Mouse (Mus musculus): ENCODE results near the gene Mapk9. TPM values are rescaled to one million over a fixed set of nuclear protein-coding genes. Genes with fewer than 3 reads are reported as not detected.

Mapk9 gene
- polyA plus RNA-seq (2021; fragmentation: Nextera tagmentation) = 64.9 and 154 TPM in 2 replicates
- long read RNA-seq, experiment 1, full-length matches to known transcripts = 157 of 312 reads
- long read RNA-seq, experiment 1, partial matches to known transcripts = 119 of 312 reads
- long read RNA-seq, experiment 1, other reads (novel, unspliced or antisense) = 36 of 312 reads
- long read RNA-seq, experiment 2, full-length matches to known transcripts = 35 of 109 reads
- long read RNA-seq, experiment 2, partial matches to known transcripts = 69 of 109 reads
- long read RNA-seq, experiment 2, other reads (novel, unspliced or antisense) = 5 of 109 reads

DNA sequence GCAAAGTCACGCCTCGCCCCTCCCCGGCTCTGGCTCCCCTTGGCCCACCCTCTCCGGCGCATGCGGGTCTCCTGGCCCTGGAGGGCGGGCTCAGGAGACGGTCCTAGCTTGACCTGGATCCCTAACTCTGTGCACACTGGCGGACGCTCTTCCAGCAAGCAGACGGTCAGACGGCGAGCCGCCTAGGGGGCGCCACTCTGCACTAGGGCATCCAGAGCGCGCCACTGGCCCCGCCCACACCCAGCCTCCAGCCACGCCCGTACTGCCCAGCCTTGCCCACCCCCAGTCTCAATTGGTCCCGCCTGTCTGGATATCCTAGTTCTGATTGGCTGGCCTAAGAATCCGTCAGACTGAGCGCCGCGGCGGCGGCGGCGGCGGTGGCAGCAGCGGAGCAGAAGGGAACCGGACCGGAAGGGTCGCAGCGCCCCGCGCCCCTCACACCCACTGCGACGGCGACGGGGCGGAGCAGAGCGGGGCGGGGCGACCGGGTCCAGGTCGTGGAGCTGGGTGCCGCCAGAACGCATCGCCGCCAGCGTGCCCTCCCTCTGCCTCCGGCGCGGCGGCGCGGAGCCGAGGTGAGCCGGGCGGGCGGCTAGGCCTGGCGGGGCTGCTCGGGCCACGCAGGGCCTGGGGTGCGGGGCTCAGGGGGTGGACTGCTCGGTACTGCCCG, at the start of gene Mapk9:
Mapk9 (plus strand) TSS at position 351 of the 670 bp plus-strand sequence.

DNA sequence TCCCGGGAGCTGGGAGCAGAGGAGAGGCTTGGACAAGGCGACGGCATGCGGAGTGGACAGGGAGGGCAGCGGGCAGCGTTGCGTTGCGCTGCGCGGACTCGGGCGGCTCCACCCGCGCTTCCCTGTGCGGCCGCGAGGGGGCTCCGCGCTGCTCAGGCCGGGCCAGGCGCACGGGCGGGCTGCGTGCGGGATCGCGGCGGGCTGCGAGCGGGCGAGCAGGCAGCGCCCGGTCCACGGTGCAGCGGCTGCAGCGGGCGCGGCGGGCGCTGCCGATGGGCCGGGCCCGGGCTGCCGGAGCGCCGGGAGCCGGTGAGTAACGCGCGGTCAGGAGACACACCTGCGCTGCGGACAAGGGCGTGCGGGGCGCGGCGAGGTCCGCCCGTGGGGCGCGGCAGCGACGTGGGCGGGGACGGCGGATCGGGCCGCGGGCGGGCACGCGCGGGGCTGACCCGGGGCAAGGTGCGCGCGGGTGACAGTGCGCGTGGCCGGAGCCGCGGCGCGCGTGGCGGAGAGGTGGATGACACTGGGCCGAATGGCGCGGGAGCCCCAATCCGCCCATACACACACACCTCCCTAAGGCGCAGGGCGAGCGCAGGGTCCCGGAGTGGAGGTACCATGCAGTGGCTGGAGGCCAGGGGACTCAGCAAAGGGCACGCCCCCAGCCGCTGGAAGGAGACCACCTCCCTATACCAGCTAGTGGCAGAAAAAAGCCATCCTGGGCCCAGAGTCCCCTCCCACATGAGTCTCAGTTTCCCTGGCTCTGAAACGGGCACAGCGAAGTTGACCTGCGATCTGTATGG, 55.3 kb downstream of the Mapk9 start, which contains the start of gene Rasgef1c:
Rasgef1c (plus strand) TSS at position 177 of the 800 bp plus-strand sequence.

Other genes starting within 250 kb of the Mapk9 start
- 0.40 and 0.74 TPM in 2 replicates for gene Flt4, start 237.5 kb upstream of the Mapk9 start, polyA plus RNA-seq (2021; fragmentation: Nextera tagmentation)
- 0.49 TPM in 1 of 2 replicates, not detected in the other for gene Scgb3a1, start 183.1 kb upstream of the Mapk9 start, polyA plus RNA-seq (2021; fragmentation: Nextera tagmentation)
- 3.2 and 4.3 TPM in 2 replicates for gene Cnot6, start 134.0 kb upstream of the Mapk9 start, polyA plus RNA-seq (2021; fragmentation: Nextera tagmentation)
- gene Gfpt2, start 52.6 kb upstream of the Mapk9 start, polyA plus RNA-seq (2021; fragmentation: Nextera tagmentation) = 4.6 and 5.5 TPM in 2 replicates
- 18.5 and 43.8 TPM in 2 replicates for gene Rasgef1c, start 55.1 kb downstream of the Mapk9 start, polyA plus RNA-seq (2021; fragmentation: Nextera tagmentation)
- 20.7 and 52.1 TPM in 2 replicates for gene Rnf130, start 178.6 kb downstream of the Mapk9 start, polyA plus RNA-seq (2021; fragmentation: Nextera tagmentation)